Mouse (Mus musculus): Measurements from ENCODE around the gene Cib2. TPM values are rescaled to one million over a fixed set of nuclear protein-coding genes. Genes with fewer than 3 reads are reported as not detected.
"Not testable (repeated sequence)": the region's sequence is repeated elsewhere in the genome, so short reads cannot be mapped to it uniquely, and the experiment has no call there.

Cib2 gene
- polyA plus RNA-seq, 1 experiment, result 34.7 TPM

GRCm38 (mm10) chr9:54585839-54586198 is 25.8 kb upstream of the Cib2 start:
- TF ChIP-seq POLR2A (IDR thresholded peaks at IDR 0.05; ENCODE audit: extremely low read depth, insufficient read depth, low read length), result no peak
- TF ChIP-seq CTCF (IDR thresholded peaks at IDR 0.05; ENCODE audit: extremely low read depth, insufficient read depth, low read length), result no peak
- Histone ChIP-seq H3K27ac (ENCODE audit: insufficient read depth, low read length) (no peak overlapping the region), H3K4me1 (ENCODE audit: control insufficient read depth, insufficient read depth, low read length) (peaks cover 8% of the 10 kb centered on the region), H3K4me3 (ENCODE audit: insufficient read depth, low read length) (peak overlapping the region; percentile 69; the same call in 1 of the 2 replicates)

- not testable (repeated sequence) for H3K4me1 ChIP-seq (ENCODE audit: control insufficient read depth, insufficient read depth, low read length); H3K27ac ChIP-seq (ENCODE audit: insufficient read depth, low read length); H3K4me3 ChIP-seq (ENCODE audit: insufficient read depth, low read length)
Measured at GRCm38 (mm10) chr9:54584127-54584526, 24.1 kb upstream of the Cib2 start.

- H3K27ac ChIP-seq (ENCODE audit: insufficient read depth, low read length), result no peak overlapping the region
- H3K4me1 ChIP-seq (ENCODE audit: control insufficient read depth, insufficient read depth, low read length), result peaks cover 7% of the 10 kb centered on the region
- TF ChIP-seq POLR2A (IDR thresholded peaks at IDR 0.05; ENCODE audit: extremely low read depth, insufficient read depth, low read length) (no peak), CTCF (IDR thresholded peaks at IDR 0.05; ENCODE audit: extremely low read depth, insufficient read depth, low read length) (no peak)
- H3K4me3 ChIP-seq (ENCODE audit: insufficient read depth, low read length), result no peak overlapping the region
Measured at GRCm38 (mm10) chr9:54583712-54584111, 23.7 kb upstream of the Cib2 start.

DNA sequence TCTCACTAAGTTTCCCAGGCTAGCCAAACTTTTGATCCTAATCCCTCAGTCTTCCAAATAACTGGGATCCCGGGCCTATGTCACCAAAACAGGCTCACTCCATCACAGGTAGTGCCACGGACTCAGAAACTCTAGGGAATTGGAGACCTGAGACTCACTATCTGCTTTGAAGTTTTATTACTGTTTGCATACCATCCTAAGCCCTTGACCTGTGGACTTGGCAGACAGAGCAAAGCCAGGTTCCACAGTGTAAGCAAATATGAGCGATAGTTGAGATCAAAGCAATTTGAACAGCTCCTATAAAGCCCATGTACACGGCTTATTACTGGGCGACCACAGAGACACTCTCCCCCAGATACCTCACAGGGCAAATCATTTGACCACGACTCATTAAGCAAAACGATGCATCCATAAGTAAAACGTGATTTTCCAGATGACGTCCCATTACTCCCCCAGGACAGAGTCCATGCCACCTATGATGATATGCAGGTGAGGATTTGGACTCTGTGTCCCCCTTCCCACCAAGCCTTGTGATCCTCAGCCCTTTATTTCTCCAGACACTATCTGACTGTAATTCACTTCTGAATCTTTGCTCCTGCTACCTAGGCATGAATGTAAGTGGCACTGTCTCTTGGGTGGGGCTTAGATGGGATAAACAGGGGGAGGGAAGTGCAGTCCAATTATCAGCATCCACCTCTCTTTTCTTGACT is 11.3 kb upstream of the Cib2 start:
- no peak for TF ChIP-seq POLR2A (IDR thresholded peaks at IDR 0.05; ENCODE audit: extremely low read depth, insufficient read depth, low read length)
- TF ChIP-seq CTCF (IDR thresholded peaks at IDR 0.05; ENCODE audit: extremely low read depth, insufficient read depth, low read length), result no peak
- no peaks in the 10 kb centered on the region for H3K4me1 ChIP-seq (ENCODE audit: control insufficient read depth, insufficient read depth, low read length)
- no peak overlapping the region for H3K27ac ChIP-seq (ENCODE audit: insufficient read depth, low read length)
- H3K4me3 ChIP-seq (ENCODE audit: insufficient read depth, low read length), result no peak overlapping the region

DNA sequence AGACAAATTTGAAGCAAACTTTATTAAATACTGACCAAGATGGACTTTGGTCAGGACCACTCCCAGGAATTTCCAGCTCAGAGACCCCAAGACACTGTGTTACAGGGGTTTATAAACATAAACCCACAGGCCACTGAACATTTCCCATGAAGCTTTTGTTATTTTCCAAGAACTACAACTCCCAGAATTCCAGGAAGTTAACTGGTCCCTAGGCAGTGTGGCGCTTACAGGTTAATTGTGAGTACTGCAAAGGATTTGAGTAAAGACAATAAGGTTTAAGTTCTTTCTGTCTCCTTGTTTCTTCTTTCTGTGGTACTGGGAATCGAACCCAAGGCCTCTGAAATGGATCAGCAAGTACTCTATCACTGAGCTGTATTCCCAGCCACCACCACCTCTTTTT is 8.7 kb upstream of the Cib2 start:
- TF ChIP-seq CTCF (IDR thresholded peaks at IDR 0.05; ENCODE audit: extremely low read depth, insufficient read depth, low read length), result no peak
- no peak for TF ChIP-seq POLR2A (IDR thresholded peaks at IDR 0.05; ENCODE audit: extremely low read depth, insufficient read depth, low read length)
- H3K4me3 ChIP-seq (ENCODE audit: insufficient read depth, low read length), result no peak overlapping the region
- no peaks in the 10 kb centered on the region for H3K4me1 ChIP-seq (ENCODE audit: control insufficient read depth, insufficient read depth, low read length)
- H3K27ac ChIP-seq (ENCODE audit: insufficient read depth, low read length), result no peak overlapping the region

DNA sequence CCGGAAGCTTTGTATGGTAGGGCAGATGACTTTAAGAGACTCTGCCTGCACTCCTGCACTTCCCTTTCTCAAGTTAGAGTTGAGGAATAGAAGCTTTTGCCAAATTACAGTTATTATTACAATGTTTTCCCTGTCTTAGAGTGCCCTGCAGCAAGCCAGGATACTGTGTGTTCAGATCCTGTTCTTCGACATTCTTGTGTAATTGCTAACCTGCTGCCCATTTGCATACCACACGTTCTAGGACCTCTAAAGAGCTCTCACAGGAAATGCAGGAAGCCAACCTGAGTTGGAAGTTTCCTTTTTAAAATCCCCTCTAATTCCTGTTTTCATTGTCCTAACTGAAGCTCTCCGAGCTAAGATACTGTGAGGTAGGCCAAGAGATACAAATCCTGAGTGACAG is 6.9 kb upstream of the Cib2 start:
- TF ChIP-seq CTCF (IDR thresholded peaks at IDR 0.05; ENCODE audit: extremely low read depth, insufficient read depth, low read length), result no peak
- H3K4me3 ChIP-seq (ENCODE audit: insufficient read depth, low read length), result no peak overlapping the region
- H3K27ac ChIP-seq (ENCODE audit: insufficient read depth, low read length), result no peak overlapping the region
- no peaks in the 10 kb centered on the region for H3K4me1 ChIP-seq (ENCODE audit: control insufficient read depth, insufficient read depth, low read length)

- H3K27ac ChIP-seq (ENCODE audit: insufficient read depth, low read length), result no peak overlapping the region
- TF ChIP-seq POLR2A (IDR thresholded peaks at IDR 0.05; ENCODE audit: extremely low read depth, insufficient read depth, low read length) (no peak), CTCF (IDR thresholded peaks at IDR 0.05; ENCODE audit: extremely low read depth, insufficient read depth, low read length) (no peak)
- H3K4me1 ChIP-seq (ENCODE audit: control insufficient read depth, insufficient read depth, low read length), result no peaks in the 10 kb centered on the region; the same call in 1 of the 2 replicates
- no peak overlapping the region for H3K4me3 ChIP-seq (ENCODE audit: insufficient read depth, low read length)
Measured at GRCm38 (mm10) chr9:54560831-54561601, 998 bp upstream of the Cib2 start.

GRCm38 (mm10) chr9:54558731-54559130 is 1.3 kb downstream of the Cib2 start:
- H3K4me1 ChIP-seq (ENCODE audit: control insufficient read depth, insufficient read depth, low read length), result no peaks in the 10 kb centered on the region; the same call in none of the 2 replicates
- no peak overlapping the region for H3K4me3 ChIP-seq (ENCODE audit: insufficient read depth, low read length)
- no peak for TF ChIP-seq POLR2A (IDR thresholded peaks at IDR 0.05; ENCODE audit: extremely low read depth, insufficient read depth, low read length)
- no peak for TF ChIP-seq CTCF (IDR thresholded peaks at IDR 0.05; ENCODE audit: extremely low read depth, insufficient read depth, low read length)
- H3K27ac ChIP-seq (ENCODE audit: insufficient read depth, low read length), result no peak overlapping the region

DNA sequence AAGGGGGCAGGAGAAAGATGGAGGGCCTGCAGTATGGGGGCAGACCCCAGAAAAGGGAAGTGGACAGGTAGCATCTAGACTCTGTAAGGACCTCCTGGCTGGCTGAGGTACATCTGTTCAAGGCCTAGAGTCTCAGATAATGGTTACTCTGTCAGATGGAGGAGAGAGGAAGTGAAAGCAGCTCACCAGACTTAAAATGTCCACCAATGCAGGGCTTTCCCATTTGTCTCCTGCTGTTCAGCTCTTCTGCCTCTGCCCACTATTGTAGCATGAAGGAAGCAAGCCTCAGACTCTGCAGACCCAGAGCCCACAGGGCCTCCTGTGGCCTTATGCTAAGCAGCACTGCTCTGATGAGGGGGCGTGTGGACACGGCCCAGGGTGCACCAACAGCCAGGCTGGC is 5.0 kb downstream of the Cib2 start:
- Histone ChIP-seq H3K4me1 (ENCODE audit: control insufficient read depth, insufficient read depth, low read length) (no peaks in the 10 kb centered on the region; the same call in none of the 2 replicates), H3K4me3 (ENCODE audit: insufficient read depth, low read length) (no peak overlapping the region), H3K27ac (ENCODE audit: insufficient read depth, low read length) (no peak overlapping the region)
- no peak for TF ChIP-seq POLR2A (IDR thresholded peaks at IDR 0.05; ENCODE audit: extremely low read depth, insufficient read depth, low read length)
- no peak for TF ChIP-seq CTCF (IDR thresholded peaks at IDR 0.05; ENCODE audit: extremely low read depth, insufficient read depth, low read length)

DNA sequence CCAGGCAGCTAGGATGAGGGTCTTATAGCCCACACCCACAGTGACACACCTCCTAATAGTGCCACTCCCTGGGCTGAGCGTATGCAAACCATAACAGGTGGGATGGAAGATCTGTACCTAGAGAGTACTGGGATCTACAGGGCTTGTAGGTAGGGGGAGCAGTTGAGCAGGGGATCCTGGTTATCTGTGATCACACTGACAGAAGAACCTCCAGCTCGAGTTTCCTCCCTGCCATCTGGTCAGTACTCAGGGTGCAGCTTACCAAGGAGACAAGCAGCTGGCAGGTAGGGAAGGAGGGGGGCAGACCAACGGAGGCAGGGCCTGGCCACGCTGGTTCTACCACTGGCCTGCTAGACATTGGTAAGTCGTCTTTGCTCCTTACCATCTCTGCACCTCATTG is 7.6 kb downstream of the Cib2 start:
- H3K4me3 ChIP-seq (ENCODE audit: insufficient read depth, low read length), result no peak overlapping the region
- TF ChIP-seq POLR2A (IDR thresholded peaks at IDR 0.05; ENCODE audit: extremely low read depth, insufficient read depth, low read length) (no peak), CTCF (IDR thresholded peaks at IDR 0.05; ENCODE audit: extremely low read depth, insufficient read depth, low read length) (peak; percentile 50)
- no peak overlapping the region for H3K27ac ChIP-seq (ENCODE audit: insufficient read depth, low read length)
- no peaks in the 10 kb centered on the region; the same call in 1 of the 2 replicates for H3K4me1 ChIP-seq (ENCODE audit: control insufficient read depth, insufficient read depth, low read length)

All from cortical plate, adult 2 months (tissue).